8 mouse cellular contexts compared by ENCODE assay signal in genomic region chr11:69419443-69419812, GRCm38 (mm10). TPM values are rescaled to one million over a fixed set of nuclear protein-coding genes. Genes with fewer than 3 reads are reported as not detected.
A peak's percentile ranks its signal among the peaks of the same experiment; 100 is the strongest.
DNase-seq lines count a peak whose midpoint lies in the region; ATAC-seq and TF ChIP-seq lines count a peak whose summit lies in the region.

No protein-coding gene starts in this region.

- H3K27me3 ChIP-seq in MEL (ENCODE audit: control insufficient read depth in 1 of 2, insufficient read depth in 2 of 2, low read length in 2 of 2), result peaks cover 0 to 1% of the 10 kb centered on the region in 2 experiments; a peak in 1 of 4 replicates
- peaks cover 17% of the 10 kb centered on the region for H3K27me3 ChIP-seq in forebrain, embryonic 11.5 days (ENCODE audit: control insufficient read depth, insufficient read depth, low read length)
- peaks cover 28% of the 10 kb centered on the region for H3K27me3 ChIP-seq in hindbrain, embryonic 15.5 days
- peaks cover 39% of the 10 kb centered on the region for H3K27me3 ChIP-seq in liver, embryonic 14.5 days (ENCODE audit: control insufficient read depth, insufficient read depth, low read length)
- H3K27me3 ChIP-seq in neural tube, embryonic 15.5 days (replicated peaks), result peaks cover 28% of the 10 kb centered on the region

- H3K79me2 ChIP-seq in MEL (ENCODE audit: control insufficient read depth, insufficient read depth, low read length, poor library complexity), result peaks cover 14% of the 10 kb centered on the region

- TF ChIP-seq POLR2A in MEL (IDR thresholded peaks at IDR 0.05; ENCODE audit: control insufficient read depth in 1 of 2, insufficient read depth in 1 of 2, low read depth in 1 of 2, low read length in 2 of 2, poor library complexity in 1 of 2), result no peak

- H3K4me1 ChIP-seq in MEL (ENCODE audit: control insufficient read depth in 1 of 2, insufficient read depth in 2 of 2, low read length in 2 of 2), result peaks cover 1 to 28% of the 10 kb centered on the region in 2 experiments; a peak in 3 of 4 replicates
- H3K4me1 ChIP-seq in forebrain, embryonic 11.5 days (replicated peaks; ENCODE audit: control insufficient read depth, insufficient read depth, low read length), result peaks cover 23% of the 10 kb centered on the region
- peaks cover 55% of the 10 kb centered on the region for H3K4me1 ChIP-seq in hindbrain, embryonic 15.5 days (replicated peaks)
- H3K4me1 ChIP-seq in liver, embryonic 14.5 days (replicated peaks; ENCODE audit: control insufficient read depth in 2 of 2, insufficient read depth in 2 of 2, low read length in 1 of 2), result peaks cover 21 to 48% of the 10 kb centered on the region in 2 experiments
- peaks cover 53% of the 10 kb centered on the region for H3K4me1 ChIP-seq in neural tube, embryonic 15.5 days

- peak; percentile 70 for DNase-seq in cerebellum, adult 9-10 months
- DNase-seq in cerebellum, adult 11 months, result no peak
- no peak for DNase-seq in MEL (ENCODE audit: low read depth, low spot score)
- peak; percentile 75 for DNase-seq in forebrain, embryonic 11.5 days (ENCODE audit: low spot score)
- no peak for DNase-seq in liver, embryonic 14.5 days (ENCODE audit: low read depth in 3 of 3, low spot score in 3 of 3)
- no peak for DNase-seq in layer of hippocampus, postnatal 25 days (ENCODE audit: extremely low spot score in 1 of 2, low spot score in 1 of 2)

- H3K4me3 ChIP-seq in MEL (ENCODE audit: control insufficient read depth in 1 of 2, insufficient read depth in 1 of 2, low read depth in 2 of 2, low read length in 2 of 2), result peak overlapping the region; percentile 61 to 72
- peak overlapping the region; percentile 81 for H3K4me3 ChIP-seq in forebrain, embryonic 11.5 days (ENCODE audit: low read depth, low read length)
- peak overlapping the region; percentile 65 for H3K4me3 ChIP-seq in hindbrain, embryonic 15.5 days
- H3K4me3 ChIP-seq in liver, embryonic 14.5 days (ENCODE audit: insufficient read depth in 1 of 2, low read depth in 2 of 2, low read length in 2 of 2), result peak overlapping the region; percentile 33 to 49
- H3K4me3 ChIP-seq in neural tube, embryonic 15.5 days (replicated peaks), result peak overlapping the region; percentile 65

- no peak; the same call in 1 of the 2 replicates for TF ChIP-seq RAD21 in MEL (IDR thresholded peaks at IDR 0.05; ENCODE audit: low read depth, low read length)

- H3K9me3 ChIP-seq in MEL (replicated peaks; ENCODE audit: insufficient read depth, low read length), result no peaks in the 10 kb centered on the region
- H3K9me3 ChIP-seq in forebrain, embryonic 11.5 days (ENCODE audit: control insufficient read depth, low read length), result no peaks in the 10 kb centered on the region
- H3K9me3 ChIP-seq in hindbrain, embryonic 15.5 days, result no peaks in the 10 kb centered on the region
- H3K9me3 ChIP-seq in liver, embryonic 14.5 days (ENCODE audit: control insufficient read depth, low read length), result no peaks in the 10 kb centered on the region
- no peaks in the 10 kb centered on the region for H3K9me3 ChIP-seq in neural tube, embryonic 15.5 days (replicated peaks)

- TF ChIP-seq EP300 in MEL (IDR thresholded peaks at IDR 0.05; ENCODE audit: low read depth in 1 of 2, low read length in 2 of 2), result no peak
- no peak for TF ChIP-seq EP300 in liver, embryonic 14.5 days (IDR thresholded peaks at IDR 0.05; ENCODE audit: low read depth)

- peak overlapping the region; percentile 99 for H3K4me2 ChIP-seq in forebrain, embryonic 11.5 days (ENCODE audit: low read depth, low read length, severe bottlenecking)
- peak overlapping the region; percentile 96 for H3K4me2 ChIP-seq in hindbrain, embryonic 15.5 days
- peak overlapping the region; percentile 80 for H3K4me2 ChIP-seq in liver, embryonic 14.5 days (ENCODE audit: low read depth)
- peak overlapping the region; percentile 96 for H3K4me2 ChIP-seq in neural tube, embryonic 15.5 days

- ATAC-seq in forebrain, embryonic 11.5 days (replicated peaks; ENCODE audit: low FRiP score), result no peak
- ATAC-seq in hindbrain, embryonic 15.5 days (ENCODE audit: low FRiP score, low read depth), result no peak
- ATAC-seq in liver, embryonic 14.5 days (ENCODE audit: insufficient read depth), result no peak
- peak; percentile 19; the same call in 1 of the 2 replicates for ATAC-seq in neural tube, embryonic 15.5 days (ENCODE audit: low FRiP score)

- H3K9ac ChIP-seq in MEL (ENCODE audit: control insufficient read depth, low read depth, low read length, poor library complexity, severe bottlenecking), result peak overlapping the region; percentile 71
- H3K9ac ChIP-seq in forebrain, embryonic 11.5 days (ENCODE audit: low read length), result peak overlapping the region; percentile 35; the same call in 1 of the 2 replicates
- peak overlapping the region; percentile 17; the same call in 1 of the 2 replicates for H3K9ac ChIP-seq in hindbrain, embryonic 15.5 days
- peak overlapping the region; percentile 40; the same call in 1 of the 2 replicates for H3K9ac ChIP-seq in liver, embryonic 14.5 days (replicated peaks)
- peak overlapping the region; percentile 29 for H3K9ac ChIP-seq in neural tube, embryonic 15.5 days (replicated peaks)

- H3K36me3 ChIP-seq in MEL (ENCODE audit: control insufficient read depth in 1 of 2, insufficient read depth in 2 of 2, low read length in 2 of 2), result peaks cover 0 to 8% of the 10 kb centered on the region in 2 experiments; a peak in 2 of 4 replicates
- no peaks in the 10 kb centered on the region for H3K36me3 ChIP-seq in forebrain, embryonic 11.5 days (ENCODE audit: control insufficient read depth, insufficient read depth, low read length)
- H3K36me3 ChIP-seq in hindbrain, embryonic 15.5 days, result no peaks in the 10 kb centered on the region
- no peaks in the 10 kb centered on the region for H3K36me3 ChIP-seq in liver, embryonic 14.5 days (replicated peaks; ENCODE audit: control insufficient read depth, insufficient read depth, low read depth)
- no peaks in the 10 kb centered on the region for H3K36me3 ChIP-seq in neural tube, embryonic 15.5 days

- H3K27ac ChIP-seq in MEL (ENCODE audit: control insufficient read depth, low read depth, low read length), result peak overlapping the region; percentile 83
- H3K27ac ChIP-seq in forebrain, embryonic 11.5 days (ENCODE audit: low read depth, low read length), result peak overlapping the region; percentile 100
- peak overlapping the region; percentile 98 for H3K27ac ChIP-seq in hindbrain, embryonic 15.5 days (replicated peaks)
- H3K27ac ChIP-seq in liver, embryonic 14.5 days, result peak overlapping the region; percentile 60
- peak overlapping the region; percentile 98 for H3K27ac ChIP-seq in neural tube, embryonic 15.5 days (replicated peaks)

- under 1% methylated on average over 19 of the region's 19 CpGs for WGBS in forebrain, embryonic 11.5 days
- WGBS in hindbrain, embryonic 15.5 days, result under 1% methylated on average over 19 of the region's 19 CpGs
- under 1% methylated on average over 19 of the region's 19 CpGs for WGBS in liver, embryonic 14.5 days (ENCODE audit: insufficient replicate concordance)
- under 1% methylated on average over 19 of the region's 19 CpGs for WGBS in neural tube, embryonic 15.5 days

- peak in 2 of 3 experiments; percentile 28 to 29; a peak in 4 of 6 replicates for TF ChIP-seq CTCF in MEL (IDR thresholded peaks at IDR 0.05 in 2 of 3, conservative IDR thresholded peaks at IDR 0.05 in 1 of 3; ENCODE audit: control insufficient read depth in 1 of 3, insufficient read depth in 1 of 3, low read depth in 2 of 3, low read length in 3 of 3, poor library complexity in 1 of 3, severe bottlenecking in 1 of 3)
- peak; percentile 57 for TF ChIP-seq CTCF in liver, embryonic 14.5 days (IDR thresholded peaks at IDR 0.05; ENCODE audit: low read depth)

RNA-seq across cellular contexts. Expression of gene Kdm6b, which starts 6.0 kb away (rescaled TPM):
- total RNA-seq in MEL (2012; rRNA removed), result 5.8 and 7.2 TPM in 2 replicates
- polyA plus RNA-seq in MEL (2012; ENCODE audit: insufficient read depth in 1 of 2, insufficient read length in 2 of 2, low read depth in 1 of 2, low replicate concordance in 2 of 2, missing spikeins in 1 of 2), result 10 to 100 TPM; 25.0 to 43.4 TPM
- polyA plus RNA-seq in forebrain, embryonic 11.5 days (2014; fragmentation: Nextera tagmentation; extraction: Ambion mirVana), result 40.9 and 41.0 TPM in 2 replicates
- polyA plus RNA-seq in hindbrain, embryonic 15.5 days (2015; fragmentation: Nextera tagmentation; extraction: Ambion mirVana), result 33.7 and 34.9 TPM in 2 replicates
- 1.1 and 1.4 TPM in 2 replicates for polyA plus RNA-seq in liver, embryonic 14.5 days (2012; rRNA removed)
- polyA plus RNA-seq in liver, embryonic 14.5 days (2014; fragmentation: Nextera tagmentation; extraction: Ambion mirVana), result 2.9 TPM in 2 replicates
- polyA plus RNA-seq in neural tube, embryonic 15.5 days (2015; fragmentation: Nextera tagmentation; extraction: Ambion mirVana), result 29.4 and 32.6 TPM in 2 replicates
- 10 to 100 TPM; 28.5 to 41.2 TPM for total RNA-seq in layer of hippocampus, postnatal 25 days (2021)

RNA-seq across cellular contexts. Expression of gene Tmem88, which starts 21.4 kb away (rescaled TPM):
- total RNA-seq in MEL (2012; rRNA removed), result 0.39 TPM in 2 replicates
- under 1 TPM in 1 of 2 experiments, not detected in 1; 0.45 TPM for polyA plus RNA-seq in MEL (2012; ENCODE audit: insufficient read depth in 1 of 2, insufficient read length in 2 of 2, low read depth in 1 of 2, low replicate concordance in 2 of 2, missing spikeins in 1 of 2)
- polyA plus RNA-seq in forebrain, embryonic 11.5 days (2014; fragmentation: Nextera tagmentation; extraction: Ambion mirVana), result 15.6 and 18.5 TPM in 2 replicates
- polyA plus RNA-seq in hindbrain, embryonic 15.5 days (2015; fragmentation: Nextera tagmentation; extraction: Ambion mirVana), result 6.8 and 7.2 TPM in 2 replicates
- 3.7 and 5.3 TPM in 2 replicates for polyA plus RNA-seq in liver, embryonic 14.5 days (2012; rRNA removed)
- polyA plus RNA-seq in liver, embryonic 14.5 days (2014; fragmentation: Nextera tagmentation; extraction: Ambion mirVana), result 4.6 TPM in 2 replicates
- polyA plus RNA-seq in neural tube, embryonic 15.5 days (2015; fragmentation: Nextera tagmentation; extraction: Ambion mirVana), result 6.2 and 9.1 TPM in 2 replicates
- 1 to 10 TPM; 2.5 TPM for total RNA-seq in layer of hippocampus, postnatal 25 days (2021)

RNA-seq across cellular contexts. Expression of gene Cyb5d1, which starts 24.0 kb away (rescaled TPM):
- 26.8 and 39.6 TPM in 2 replicates for total RNA-seq in MEL (2012; rRNA removed)
- polyA plus RNA-seq in MEL (2012; ENCODE audit: insufficient read depth in 1 of 2, insufficient read length in 2 of 2, low read depth in 1 of 2, low replicate concordance in 2 of 2, missing spikeins in 1 of 2), result 10 to 100 TPM in 1 of 2 experiments, not detected in 1; 21.3 TPM
- 43.7 and 44.4 TPM in 2 replicates for polyA plus RNA-seq in forebrain, embryonic 11.5 days (2014; fragmentation: Nextera tagmentation; extraction: Ambion mirVana)
- polyA plus RNA-seq in hindbrain, embryonic 15.5 days (2015; fragmentation: Nextera tagmentation; extraction: Ambion mirVana), result 30.6 and 33.5 TPM in 2 replicates
- 4.8 and 8.3 TPM in 2 replicates for polyA plus RNA-seq in liver, embryonic 14.5 days (2012; rRNA removed)
- polyA plus RNA-seq in liver, embryonic 14.5 days (2014; fragmentation: Nextera tagmentation; extraction: Ambion mirVana), result 6.2 and 7.3 TPM in 2 replicates
- polyA plus RNA-seq in neural tube, embryonic 15.5 days (2015; fragmentation: Nextera tagmentation; extraction: Ambion mirVana), result 29.7 and 31.5 TPM in 2 replicates
- 10 to 100 TPM; 40.8 to 43.6 TPM for total RNA-seq in layer of hippocampus, postnatal 25 days (2021)

RNA-seq across cellular contexts. Expression of gene Naa38, which starts 24.1 kb away (rescaled TPM):
- 190 and 191 TPM in 2 replicates for total RNA-seq in MEL (2012; rRNA removed)
- polyA plus RNA-seq in MEL (2012; ENCODE audit: insufficient read depth in 1 of 2, insufficient read length in 2 of 2, low read depth in 1 of 2, low replicate concordance in 2 of 2, missing spikeins in 1 of 2), result 100 to 1,000 TPM in 1 of 2 experiments, not detected in 1; 173 TPM
- polyA plus RNA-seq in forebrain, embryonic 11.5 days (2014; fragmentation: Nextera tagmentation; extraction: Ambion mirVana), result 105 and 109 TPM in 2 replicates
- 109 and 121 TPM in 2 replicates for polyA plus RNA-seq in hindbrain, embryonic 15.5 days (2015; fragmentation: Nextera tagmentation; extraction: Ambion mirVana)
- 70.9 and 76.9 TPM in 2 replicates for polyA plus RNA-seq in liver, embryonic 14.5 days (2012; rRNA removed)
- 120 and 127 TPM in 2 replicates for polyA plus RNA-seq in liver, embryonic 14.5 days (2014; fragmentation: Nextera tagmentation; extraction: Ambion mirVana)
- polyA plus RNA-seq in neural tube, embryonic 15.5 days (2015; fragmentation: Nextera tagmentation; extraction: Ambion mirVana), result 130 and 132 TPM in 2 replicates
- 100 to 1,000 TPM; 100 to 116 TPM for total RNA-seq in layer of hippocampus, postnatal 25 days (2021)

RNA-seq across cellular contexts. Expression of gene Chd3, which starts 50.2 kb away (rescaled TPM):
- total RNA-seq in MEL (2012; rRNA removed), result 37.3 and 65.8 TPM in 2 replicates
- 10 to 100 TPM in 1 of 2 experiments, not detected in 1; 84.9 TPM for polyA plus RNA-seq in MEL (2012; ENCODE audit: insufficient read depth in 1 of 2, insufficient read length in 2 of 2, low read depth in 1 of 2, low replicate concordance in 2 of 2, missing spikeins in 1 of 2)
- 53.0 and 61.4 TPM in 2 replicates for polyA plus RNA-seq in forebrain, embryonic 11.5 days (2014; fragmentation: Nextera tagmentation; extraction: Ambion mirVana)
- 83.5 and 83.7 TPM in 2 replicates for polyA plus RNA-seq in hindbrain, embryonic 15.5 days (2015; fragmentation: Nextera tagmentation; extraction: Ambion mirVana)
- polyA plus RNA-seq in liver, embryonic 14.5 days (2012; rRNA removed), result 13.7 and 14.3 TPM in 2 replicates
- polyA plus RNA-seq in liver, embryonic 14.5 days (2014; fragmentation: Nextera tagmentation; extraction: Ambion mirVana), result 1.9 and 2.4 TPM in 2 replicates
- polyA plus RNA-seq in neural tube, embryonic 15.5 days (2015; fragmentation: Nextera tagmentation; extraction: Ambion mirVana), result 70.6 and 76.1 TPM in 2 replicates
- 100 to 1,000 TPM; 504 to 538 TPM for total RNA-seq in layer of hippocampus, postnatal 25 days (2021)

Comparison
In these comparisons a context has a peak if more than half of its experiments do, and no peak if none do; other contexts are left out.
1. DNase-seq: peak in cerebellum, adult 9-10 months (single experiment) and forebrain, embryonic 11.5 days (single experiment); none in cerebellum, adult 11 months (single experiment), MEL (single experiment), liver, embryonic 14.5 days (0 of 3) and layer of hippocampus, postnatal 25 days (0 of 2).
2. H3K9ac ChIP-seq: peak in every context shown above with its lines; median percentile 71 in MEL; 40 in liver, embryonic 14.5 days; 35 in forebrain, embryonic 11.5 days; 29 in neural tube, embryonic 15.5 days; 17 in hindbrain, embryonic 15.5 days.
3. Peak in every context shown above with its lines, with median percentiles within 50 percentile points of each other: H3K27ac ChIP-seq, H3K4me3 ChIP-seq and H3K4me2 ChIP-seq.